Mouse (Mus musculus): ENCODE measurements at regions not wholly inside any gene's neighbourhood (a gene's known extent, or its start where the extent isn't known, plus 50 kb on each side); places are given as distances from the start of the nearest gene placed in this dataset.
A peak's percentile ranks its signal among the peaks of the same experiment; 100 is the strongest.

- no peak for DNase-seq (ENCODE audit: low spot score)
Measured at GRCm38 (mm10) chr7:117875241-117875640, 240.7 kb downstream of the Rps15a start.

- DNase-seq (ENCODE audit: low spot score) = no peak
Measured at GRCm38 (mm10) chr7:117859419-117859818, 256.6 kb downstream of the Rps15a start.

GRCm38 (mm10) chr7:117855955-117856354 lies 260.0 kb downstream of the Rps15a start:
- no peak for DNase-seq (ENCODE audit: low spot score)

- no peak for DNase-seq (ENCODE audit: low spot score)
Measured at GRCm38 (mm10) chr7:117853716-117854115, 262.3 kb downstream of the Rps15a start.

GRCm38 (mm10) chr7:117852866-117853265 lies 263.1 kb downstream of the Rps15a start:
- no peak for DNase-seq (ENCODE audit: low spot score)

- DNase-seq (ENCODE audit: low spot score) = no peak
Measured at GRCm38 (mm10) chr7:117850822-117851221, 265.2 kb downstream of the Rps15a start.

GRCm38 (mm10) chr7:117846041-117846440 lies 269.9 kb downstream of the Rps15a start:
- no peak for DNase-seq (ENCODE audit: low spot score)

GRCm38 (mm10) chr7:117842780-117843179 lies 273.2 kb downstream of the Rps15a start:
- peak; percentile 25 for DNase-seq (ENCODE audit: low spot score)

- DNase-seq (ENCODE audit: low spot score) = peak; percentile 13
Measured at GRCm38 (mm10) chr7:117795035-117795434, 321.0 kb downstream of the Rps15a start.

- peak; percentile 11 for DNase-seq (ENCODE audit: low spot score)
Measured at GRCm38 (mm10) chr7:117793991-117794390, 322.0 kb downstream of the Rps15a start.

- DNase-seq (ENCODE audit: low spot score) = peak; percentile 59
Measured at GRCm38 (mm10) chr7:117792456-117792855, 323.5 kb downstream of the Rps15a start.

GRCm38 (mm10) chr7:117778996-117779395 lies 337.0 kb downstream of the Rps15a start:
- DNase-seq (ENCODE audit: low spot score) = no peak

GRCm38 (mm10) chr7:117777921-117778320 lies 338.1 kb downstream of the Rps15a start:
- no peak for DNase-seq (ENCODE audit: low spot score)

- no peak for DNase-seq (ENCODE audit: low spot score)
Measured at GRCm38 (mm10) chr7:117771836-117772235, 344.2 kb downstream of the Rps15a start.

- peak; percentile 36 for DNase-seq (ENCODE audit: low spot score)
Measured at GRCm38 (mm10) chr7:117759506-117759905, 356.5 kb downstream of the Rps15a start.

- DNase-seq (ENCODE audit: low spot score) = no peak
Measured at GRCm38 (mm10) chr7:117757033-117757432, 359.0 kb downstream of the Rps15a start.

GRCm38 (mm10) chr7:117755830-117756229 lies 360.2 kb downstream of the Rps15a start:
- no peak for DNase-seq (ENCODE audit: low spot score)

GRCm38 (mm10) chr7:117753296-117753695 lies 362.7 kb downstream of the Rps15a start:
- DNase-seq (ENCODE audit: low spot score) = peak; percentile 65

- no peak for DNase-seq (ENCODE audit: low spot score)
Measured at GRCm38 (mm10) chr7:117752302-117753185, 363.4 kb downstream of the Rps15a start.

GRCm38 (mm10) chr7:117747991-117748390 lies 367.2 kb downstream of the Xylt1 start:
- DNase-seq (ENCODE audit: low spot score) = no peak

GRCm38 (mm10) chr7:117746393-117746792 lies 365.6 kb downstream of the Xylt1 start:
- DNase-seq (ENCODE audit: low spot score) = no peak

- DNase-seq (ENCODE audit: low spot score) = no peak
Measured at GRCm38 (mm10) chr7:117739706-117740105, 358.9 kb downstream of the Xylt1 start.

- no peak for DNase-seq (ENCODE audit: low spot score)
Measured at GRCm38 (mm10) chr7:117735699-117736020, 354.9 kb downstream of the Xylt1 start.

Data from retina, embryonic 14.5 days (tissue).